8 mouse cellular contexts compared by ENCODE assay signal in genomic region chr2:125246669-125247068, GRCm38 (mm10). TPM values are rescaled to one million over a fixed set of nuclear protein-coding genes. Genes with fewer than 3 reads are reported as not detected.
DNase-seq lines count a peak whose midpoint lies in the region; ATAC-seq lines count a peak whose summit lies in the region.

No protein-coding gene starts in this region.

- H3K36me3 ChIP-seq in embryonic facial prominence, embryonic 15.5 days: peaks cover 15% of the 10 kb centered on the region; the same call in 1 of the 2 replicates
- peaks cover 7% of the 10 kb centered on the region; the same call in 1 of the 2 replicates for H3K36me3 ChIP-seq in limb, embryonic 11.5 days (ENCODE audit: control insufficient read depth, insufficient read depth, low read length)
- 0 out of 2 replicates have a peak, but pooled peaks cover 4% of the 10 kb centered on the region for H3K36me3 ChIP-seq in stomach, embryonic 14.5 days (ENCODE audit: control insufficient read depth, insufficient read depth, low read length)

- H3K4me2 ChIP-seq in embryonic facial prominence, embryonic 15.5 days (replicated peaks): peak overlapping the region; percentile 52
- peak overlapping the region; percentile 60 for H3K4me2 ChIP-seq in limb, embryonic 11.5 days (ENCODE audit: low read depth, severe bottlenecking)
- peak overlapping the region; percentile 61 for H3K4me2 ChIP-seq in stomach, embryonic 14.5 days (replicated peaks; ENCODE audit: low read depth, low read length)

- H3K9me3 ChIP-seq in embryonic facial prominence, embryonic 15.5 days (replicated peaks): no peaks in the 10 kb centered on the region
- no peaks in the 10 kb centered on the region for H3K9me3 ChIP-seq in limb, embryonic 11.5 days (ENCODE audit: control insufficient read depth, low read length)
- H3K9me3 ChIP-seq in stomach, embryonic 14.5 days (ENCODE audit: control insufficient read depth, low read depth, low read length): no peaks in the 10 kb centered on the region

- H3K4me3 ChIP-seq in embryonic facial prominence, embryonic 15.5 days (replicated peaks): peak overlapping the region; percentile 60
- H3K4me3 ChIP-seq in limb, embryonic 11.5 days (ENCODE audit: low read depth, low read length): peak overlapping the region; percentile 83
- H3K4me3 ChIP-seq in stomach, embryonic 14.5 days (ENCODE audit: low read depth, low read length): peak overlapping the region; percentile 73

- no peak overlapping the region for H3K9ac ChIP-seq in embryonic facial prominence, embryonic 15.5 days
- H3K9ac ChIP-seq in limb, embryonic 11.5 days (ENCODE audit: low read length): peak overlapping the region; percentile 64; the same call in 1 of the 2 replicates
- H3K9ac ChIP-seq in stomach, embryonic 14.5 days (replicated peaks; ENCODE audit: low read depth, low read length): peak overlapping the region; percentile 83; the same call in 1 of the 2 replicates

- DNase-seq in cerebellum, adult 9-10 months: peak; percentile 46
- no peak for DNase-seq in cerebellum, postnatal 10 days
- peak; percentile 45 for DNase-seq in 3T3-L1 (ENCODE audit: low read depth, low spot score)
- DNase-seq in limb, embryonic 11.5 days (ENCODE audit: low spot score): peak; percentile 41
- DNase-seq in adrenal gland, adult 8-10 months: no peak

- no peaks in the 10 kb centered on the region for H3K27me3 ChIP-seq in embryonic facial prominence, embryonic 15.5 days
- no peaks in the 10 kb centered on the region for H3K27me3 ChIP-seq in limb, embryonic 11.5 days (ENCODE audit: control insufficient read depth, insufficient read depth, low read length)
- H3K27me3 ChIP-seq in stomach, embryonic 14.5 days (ENCODE audit: control insufficient read depth, insufficient read depth, low read length): no peaks in the 10 kb centered on the region

- peaks cover 24% of the 10 kb centered on the region for H3K4me1 ChIP-seq in embryonic facial prominence, embryonic 15.5 days
- H3K4me1 ChIP-seq in limb, embryonic 11.5 days (ENCODE audit: control insufficient read depth, insufficient read depth, low read length): peaks cover 12% of the 10 kb centered on the region
- peaks cover 12% of the 10 kb centered on the region; the same call in 1 of the 2 replicates for H3K4me1 ChIP-seq in stomach, embryonic 14.5 days (ENCODE audit: control insufficient read depth, insufficient read depth, low read length)

- H3K27ac ChIP-seq in embryonic facial prominence, embryonic 15.5 days (replicated peaks): peak overlapping the region; percentile 94
- peak overlapping the region; percentile 91; the same call in 1 of the 2 replicates for H3K27ac ChIP-seq in limb, embryonic 11.5 days (replicated peaks; ENCODE audit: low read depth, low read length)
- H3K27ac ChIP-seq in stomach, embryonic 14.5 days (ENCODE audit: low read length): peak overlapping the region; percentile 93

- 12% methylated on average over 9 of the region's 9 CpGs for WGBS in embryonic facial prominence, embryonic 15.5 days
- 19% methylated on average over 9 of the region's 9 CpGs for WGBS in limb, embryonic 11.5 days
- WGBS in stomach, embryonic 14.5 days: 9% methylated on average over 9 of the region's 9 CpGs

- ATAC-seq in embryonic facial prominence, embryonic 15.5 days (ENCODE audit: insufficient number of reproducible peaks, low FRiP score, low TSS enrichment, low read depth): no peak
- ATAC-seq in limb, embryonic 11.5 days (ENCODE audit: insufficient number of reproducible peaks, low FRiP score, low TSS enrichment, low read depth): no peak
- ATAC-seq in stomach, embryonic 14.5 days (ENCODE audit: insufficient number of reproducible peaks, insufficient read depth, low FRiP score, low read depth): no peak
- ATAC-seq in frontal cortex, adult (ENCODE audit: low TSS enrichment): no peak

RNA-seq across cellular contexts. Expression of gene Dut, which starts 0.3 kb away (rescaled TPM):
- 92.7 and 105 TPM in 2 replicates for polyA plus RNA-seq in embryonic facial prominence, embryonic 15.5 days (2015; fragmentation: Nextera tagmentation; extraction: Ambion mirVana)
- polyA plus RNA-seq in limb, embryonic 11.5 days (2014; fragmentation: Nextera tagmentation; extraction: Ambion mirVana): 233 and 247 TPM in 2 replicates
- polyA plus RNA-seq in stomach, embryonic 14.5 days (2014; fragmentation: Nextera tagmentation; extraction: Ambion mirVana): 140 and 151 TPM in 2 replicates
- 10 to 100 TPM; 20.1 to 27.2 (median 24.6) TPM for total RNA-seq in adrenal gland, adult 8-10 months (2022)

Comparison
In these comparisons a context has a peak if more than half of its experiments do, and no peak if none do; other contexts are left out.
1. DNase-seq: peak in cerebellum, adult 9-10 months (single experiment), 3T3-L1 (single experiment) and limb, embryonic 11.5 days (single experiment); none in cerebellum, postnatal 10 days (0 of 2) and adrenal gland, adult 8-10 months (single experiment).
2. Peak in every context shown above with its lines, with median percentiles within 50 percentile points of each other: H3K27ac ChIP-seq, H3K4me2 ChIP-seq and H3K4me3 ChIP-seq.